In genomic region chr3:79458651-79459275, GRCm38 (mm10) we compare ENCODE assay signal across 29 mouse cellular contexts.
A peak's percentile ranks its signal among the peaks of the same experiment; 100 is the strongest.
DNase-seq lines count a peak whose midpoint lies in the region; ATAC-seq lines count a peak whose summit lies in the region.
"Had no signal": no experiment of that assay in that cellular context is flagged by ENCODE, and none has a peak within 500 bp of the region (broad histone marks: within the 10 kb centered on the region; RNA-seq: fewer than 3 reads in every experiment).

No protein-coding gene starts in this region.

- 0 out of 2 replicates have a peak, but pooled peaks have one; percentile 41 for ATAC-seq in liver, embryonic 11.5 days (replicated peaks; ENCODE audit: low FRiP score)
- ATAC-seq in liver, embryonic 12.5 days: no peak
- peak; percentile 75 for ATAC-seq in megakaryocyte progenitor cell, adult 5-6 weeks (replicated peaks; ENCODE audit: poor library complexity)
- no peak for ATAC-seq in forebrain, embryonic 11.5 days (replicated peaks; ENCODE audit: low FRiP score)
- ATAC-seq: forebrain, embryonic 13.5 days; forebrain, embryonic 16.5 days; hindbrain, embryonic 16.5 days; intestine, embryonic 15.5 days; Patski had no signal

- no peaks in the 10 kb centered on the region for H3K27me3 ChIP-seq in heart, embryonic 10.5 days (ENCODE audit: insufficient read depth, poor library complexity, severe bottlenecking)
- no peaks in the 10 kb centered on the region for H3K27me3 ChIP-seq in liver, embryonic 11.5 days (replicated peaks; ENCODE audit: control insufficient read depth, insufficient read depth, low read length)
- H3K27me3 ChIP-seq in liver, embryonic 12.5 days (replicated peaks): no peaks in the 10 kb centered on the region
- H3K27me3 ChIP-seq in forebrain, embryonic 11.5 days (ENCODE audit: control insufficient read depth, insufficient read depth, low read length): no peaks in the 10 kb centered on the region
- H3K27me3 ChIP-seq: CH12.LX; embryonic facial prominence, embryonic 13.5 days; forebrain, embryonic 13.5 days; heart, embryonic 13.5 days; hindbrain, embryonic 13.5 days; intestine, embryonic 15.5 days; Patski had no signal

- H3K4me1 ChIP-seq in heart, embryonic 10.5 days: 0 out of 2 replicates have a peak, but pooled peaks cover 3% of the 10 kb centered on the region
- no peaks in the 10 kb centered on the region for H3K4me1 ChIP-seq in liver, embryonic 11.5 days (replicated peaks; ENCODE audit: control insufficient read depth, insufficient read depth, low read length)
- H3K4me1 ChIP-seq in liver, embryonic 12.5 days: no peaks in the 10 kb centered on the region
- H3K4me1 ChIP-seq in forebrain, embryonic 11.5 days (replicated peaks; ENCODE audit: control insufficient read depth, insufficient read depth, low read length): no peaks in the 10 kb centered on the region
- H3K4me1 ChIP-seq: embryonic facial prominence, embryonic 10.5 days; embryonic facial prominence, embryonic 13.5 days; hindbrain, embryonic 13.5 days; intestine, embryonic 15.5 days had no signal

- H3K27ac ChIP-seq in heart, embryonic 10.5 days: no peak overlapping the region
- no peak overlapping the region for H3K27ac ChIP-seq in liver, embryonic 11.5 days (ENCODE audit: low read depth, low read length)
- no peak overlapping the region for H3K27ac ChIP-seq in liver, embryonic 12.5 days
- no peak overlapping the region for H3K27ac ChIP-seq in forebrain, embryonic 11.5 days (ENCODE audit: low read depth, low read length)
- H3K27ac ChIP-seq: embryonic facial prominence, embryonic 10.5 days; embryonic facial prominence, embryonic 13.5 days; forebrain, embryonic 13.5 days; heart, embryonic 13.5 days; hindbrain, embryonic 10.5 days; hindbrain, embryonic 13.5 days; intestine, embryonic 15.5 days had no signal

- DNase-seq in heart, embryonic 10.5 days (ENCODE audit: low spot score): peak; percentile 71
- no peak for DNase-seq in heart, postnatal 25 days (ENCODE audit: low spot score)
- no peak for DNase-seq in liver, embryonic 11.5 days (ENCODE audit: low spot score)
- DNase-seq in forebrain, embryonic 11.5 days (ENCODE audit: low spot score): no peak
- DNase-seq: adrenal gland, postnatal 10 days; adrenal gland, postnatal 36 days; B cell, adult 2 months; cerebellum, adult 11 months; cerebellum, adult 2 months; cerebellum, adult 9-11 months; cerebellum, postnatal 36 days; embryo, embryonic 11 days; gastrocnemius, postnatal 10 days; heart, adult 18-20 months had no signal

- no peak overlapping the region for H3K9ac ChIP-seq in liver, embryonic 11.5 days (ENCODE audit: low read depth, low read length)
- no peak overlapping the region for H3K9ac ChIP-seq in liver, embryonic 12.5 days
- no peak overlapping the region for H3K9ac ChIP-seq in forebrain, embryonic 11.5 days (ENCODE audit: low read length)
- H3K9ac ChIP-seq: embryonic facial prominence, embryonic 13.5 days; forebrain, embryonic 13.5 days; heart, embryonic 13.5 days; hindbrain, embryonic 13.5 days; intestine, embryonic 15.5 days had no signal

- no peaks in the 10 kb centered on the region for H3K9me3 ChIP-seq in heart, embryonic 10.5 days
- no peaks in the 10 kb centered on the region for H3K9me3 ChIP-seq in liver, embryonic 11.5 days (ENCODE audit: control insufficient read depth, low read length)
- no peaks in the 10 kb centered on the region for H3K9me3 ChIP-seq in liver, embryonic 12.5 days (replicated peaks)
- H3K9me3 ChIP-seq in forebrain, embryonic 11.5 days (ENCODE audit: control insufficient read depth, low read length): no peaks in the 10 kb centered on the region
- H3K9me3 ChIP-seq: embryonic facial prominence, embryonic 10.5 days; embryonic facial prominence, embryonic 13.5 days; forebrain, embryonic 13.5 days; G1E; heart, embryonic 13.5 days; hindbrain, embryonic 10.5 days; hindbrain, embryonic 13.5 days; intestine, embryonic 15.5 days had no signal

- no peak overlapping the region for H3K4me3 ChIP-seq in heart, embryonic 10.5 days
- H3K4me3 ChIP-seq in liver, embryonic 11.5 days (ENCODE audit: low read depth, low read length): no peak overlapping the region
- H3K4me3 ChIP-seq in liver, embryonic 12.5 days: no peak overlapping the region
- no peak overlapping the region for H3K4me3 ChIP-seq in forebrain, embryonic 11.5 days (ENCODE audit: low read depth, low read length)
- H3K4me3 ChIP-seq: embryonic facial prominence, embryonic 10.5 days; embryonic facial prominence, embryonic 13.5 days; erythroblast, embryonic 14.5 days; forebrain, embryonic 13.5 days; heart, embryonic 13.5 days; hindbrain, embryonic 10.5 days; hindbrain, embryonic 13.5 days; intestine, embryonic 15.5 days had no signal

- intact Hi-C loops in heart, postnatal 25 days (cut with DNase I): no loop called here

- WGBS in heart, embryonic 10.5 days: 86% methylated on average over 14 of the region's 14 CpGs
- WGBS in liver, embryonic 11.5 days: 86% methylated on average over 14 of the region's 14 CpGs
- WGBS in liver, embryonic 12.5 days (ENCODE audit: insufficient replicate concordance): 82% methylated on average over 14 of the region's 14 CpGs
- 92% methylated on average over 14 of the region's 14 CpGs for whole genome bisulfite sequencing in forebrain, embryonic 11.5 days

- peaks cover 36% of the 10 kb centered on the region for H3K36me3 ChIP-seq in heart, embryonic 10.5 days
- H3K36me3 ChIP-seq in liver, embryonic 11.5 days (ENCODE audit: control insufficient read depth, insufficient read depth, low read length): peaks cover 12% of the 10 kb centered on the region; the same call in 1 of the 2 replicates
- H3K36me3 ChIP-seq in liver, embryonic 12.5 days: peaks cover 73% of the 10 kb centered on the region
- H3K36me3 ChIP-seq in forebrain, embryonic 11.5 days (ENCODE audit: control insufficient read depth, insufficient read depth, low read length): no peaks in the 10 kb centered on the region; the same call in 1 of the 2 replicates
- H3K36me3 ChIP-seq: intestine, embryonic 15.5 days had no signal

- H3K4me2 ChIP-seq in liver, embryonic 11.5 days: no peak overlapping the region
- H3K4me2 ChIP-seq in liver, embryonic 12.5 days: no peak overlapping the region
- no peak overlapping the region for H3K4me2 ChIP-seq in forebrain, embryonic 11.5 days (ENCODE audit: low read depth, low read length, severe bottlenecking)
- H3K4me2 ChIP-seq: embryonic facial prominence, embryonic 13.5 days; forebrain, embryonic 13.5 days; heart, embryonic 13.5 days; hindbrain, embryonic 13.5 days; intestine, embryonic 15.5 days had no signal

Comparison
In these comparisons a context has a peak if more than half of its experiments do, and no peak if none do; other contexts are left out.
1. ATAC-seq: peak in liver, embryonic 11.5 days (single experiment) and megakaryocyte progenitor cell, adult 5-6 weeks (single experiment); none in liver, embryonic 12.5 days (single experiment) and forebrain, embryonic 11.5 days (single experiment).